1 mouse cellular context compared by ENCODE assay signal in the genomic region with DNA sequence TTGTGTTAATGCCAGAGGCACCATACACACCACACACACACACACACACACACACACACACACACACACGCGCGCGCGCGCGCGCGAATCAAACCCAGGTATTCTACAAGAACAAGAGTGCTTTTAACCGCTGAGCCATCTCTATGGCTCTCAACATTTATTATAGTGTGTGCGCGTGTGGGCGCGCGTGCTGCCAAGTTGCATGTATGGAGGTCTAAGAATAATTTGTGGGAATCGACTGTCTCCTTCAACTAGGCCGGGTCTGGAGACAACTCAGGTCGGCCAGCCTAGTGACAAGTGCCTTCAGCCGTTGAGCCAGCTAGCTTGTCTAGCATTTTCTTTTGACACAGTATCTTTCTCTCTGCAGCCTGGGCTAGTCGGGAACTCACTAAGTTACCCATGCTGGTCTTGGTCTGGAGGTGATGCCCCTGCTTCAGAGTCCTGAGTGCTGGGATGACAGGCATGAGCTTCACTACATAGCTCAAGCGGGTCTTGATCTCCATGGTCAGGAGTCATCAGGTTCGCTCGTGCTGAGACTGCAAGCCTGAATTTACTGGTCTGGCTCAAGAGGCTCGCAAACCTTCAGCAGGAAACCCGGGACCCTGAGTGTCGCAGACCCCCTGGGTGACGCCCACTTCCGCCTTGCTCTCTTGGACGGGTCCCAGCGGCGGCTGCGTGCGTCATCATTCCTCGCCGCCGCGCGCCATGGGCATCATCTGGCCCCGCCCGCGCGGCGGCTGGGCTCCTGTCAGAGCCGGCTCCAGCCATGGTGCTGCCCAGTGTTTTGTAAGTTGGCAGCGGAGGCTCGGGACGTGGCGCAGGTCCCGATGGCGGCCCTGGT.
A peak's percentile ranks its signal among the peaks of the same experiment; 100 is the strongest.
TF ChIP-seq lines count a peak whose summit lies in the region.

TSS of gene Slc25a16 (plus strand) at position 709 of the 841 bp plus-strand sequence.

TF ChIP-seq in MEL, 35 proteins besides CTCF, POLR2A, EP300 and RAD21 (continued from another document):
- no peak for TF ChIP-seq USF2 (IDR thresholded peaks at IDR 0.05; ENCODE audit: borderline replicate concordance in 1 of 2, insufficient read depth in 1 of 2, low read depth in 1 of 2, low read length in 2 of 2)
- peak; percentile 68; the same call in 1 of the 2 replicates for TF ChIP-seq TBP (IDR thresholded peaks at IDR 0.05; ENCODE audit: low read depth, low read length)
- TF ChIP-seq NELFE (IDR thresholded peaks at IDR 0.05; ENCODE audit: low read depth, low read length) = peak; percentile 65
- TF ChIP-seq POLR2AphosphoS2 (IDR thresholded peaks at IDR 0.05; ENCODE audit: low read length) = peak; percentile 63; the same call in 1 of the 2 replicates
- peak; percentile 47; the same call in 1 of the 2 replicates for TF ChIP-seq NRF1 (IDR thresholded peaks at IDR 0.05; ENCODE audit: insufficient read depth, low read depth, low read length, poor library complexity, severe bottlenecking)
- TF ChIP-seq CHD2 (IDR thresholded peaks at IDR 0.05; ENCODE audit: low read length) = no peak
- TF ChIP-seq GABPA (IDR thresholded peaks at IDR 0.05; ENCODE audit: low read depth, low read length) = no peak
- TF ChIP-seq POLR2AphosphoS5 (IDR thresholded peaks at IDR 0.05; ENCODE audit: borderline replicate concordance, low read depth, low read length) = no peak
- TF ChIP-seq ZMIZ1 (IDR thresholded peaks at IDR 0.05; ENCODE audit: low read depth, low read length) = no peak; the same call in 1 of the 2 replicates
- TF ChIP-seq SIN3A (IDR thresholded peaks at IDR 0.05; ENCODE audit: low read length) = peak; percentile 95
- TF ChIP-seq ETS1 (IDR thresholded peaks at IDR 0.05; ENCODE audit: low read depth, low read length) = peak; percentile 57
- TF ChIP-seq USF1 (IDR thresholded peaks at IDR 0.05; ENCODE audit: low read depth, low read length) = no peak
TF ChIP-seq in MEL: peak in this region for 13.
